Mouse (Mus musculus) hindbrain, embryonic 11.5 days (tissue): ENCODE measurements around the gene Dlg2. TPM values are rescaled to one million over a fixed set of nuclear protein-coding genes. Genes with fewer than 3 reads are reported as not detected.

ENCODE experiments used
- ATAC-seq: fragments of 200-750 bp; cut with Nextera tagmentation; 2 replicates; pipeline ENCODE4 v1.8.0; 2017; ENCODE audit warnings: mild to moderate bottlenecking, moderate TSS enrichment, moderate library complexity; ENCODE audit not compliant: low FRiP score
- DNase-seq: peaks from one replicate; pipeline ENCODE4 v3.0.0-alpha.2; 2015; ENCODE audit warnings: low spot score
- H3K27ac ChIP-seq: fragments of 300-500 bp; sonication (generic); 2 replicates; pipeline ENCODE4 v1.5.1; 2014; ENCODE audit warnings: mild to moderate bottlenecking, low read depth, low read length
- H3K27me3 ChIP-seq: fragments of 300-500 bp; sonication (generic); 2 replicates; pipeline ENCODE4 v1.6.1; 2014; ENCODE audit warnings: mild to moderate bottlenecking, low read length, moderate library complexity, mixed read lengths; ENCODE audit not compliant: control insufficient read depth, insufficient read depth
- H3K36me3 ChIP-seq: fragments of 300-500 bp; sonication (generic); 2 replicates; pipeline ENCODE4 v1.6.1; 2014; ENCODE audit warnings: mild to moderate bottlenecking, low read length, moderate library complexity, mixed read lengths; ENCODE audit not compliant: control insufficient read depth, insufficient read depth
- H3K4me1 ChIP-seq: fragments of 300-500 bp; sonication (generic); replicated peaks from 2 replicates; pipeline ENCODE4 v1.6.1; 2014; ENCODE audit warnings: low read length, mixed read lengths; ENCODE audit not compliant: control insufficient read depth, insufficient read depth
- H3K4me2 ChIP-seq: fragments of 300-500 bp; sonication (generic); replicated peaks from 2 replicates; pipeline ENCODE4 v1.6.1; 2014; ENCODE audit warnings: mild to moderate bottlenecking, low read depth, low read length
- H3K4me3 ChIP-seq: fragments of 300-500 bp; sonication (generic); 2 replicates; pipeline ENCODE4 v1.5.1; 2014; ENCODE audit warnings: low read depth, low read length
- H3K9ac ChIP-seq: fragments of 300-500 bp; sonication (generic); 2 replicates; pipeline ENCODE4 v1.6.1; 2014; ENCODE audit warnings: low read depth, low read length
- H3K9me3 ChIP-seq: fragments of 300-500 bp; sonication (generic); 2 replicates; pipeline ENCODE4 v1.6.1; 2016; ENCODE audit warnings: low read length; ENCODE audit not compliant: control insufficient read depth
- WGBS: fragments of 180-500 bp; shearing (Covaris S2); extraction: QIAGEN DNeasy Blood & Tissue Kit; methylation state at CpG from one replicate; pipeline ENCODE4 v1.1.7; 2014; 5-methylcytosine and 5-hydroxymethylcytosine counted together
- polyA plus RNA-seq: library from polyadenylated mRNA; unstranded; fragments of >200 nt; fragmentation: Nextera tagmentation; extraction: Ambion mirVana; gene quantifications from 2 replicates; pipeline ENCODE4 v1.2.1, GENCODE M21; 2014

The Dlg2 gene
- polyA plus RNA-seq, 1 experiment from 2014 or later, result 3.1 TPM

- H3K9ac ChIP-seq, result 0 out of 2 replicates have a peak overlapping the region, but pooled peaks have one; percentile 34
- no peaks in the 10 kb centered on the region for H3K9me3 ChIP-seq
- H3K27ac ChIP-seq, result no peak overlapping the region
- WGBS, result 20% methylated on average over 29 of the region's 29 CpGs
- H3K4me1 ChIP-seq, result no peaks in the 10 kb centered on the region
- DNase-seq, result peak; percentile 52
- peak overlapping the region; percentile 55 for H3K4me2 ChIP-seq
- ATAC-seq, result peak; percentile 54
- H3K4me3 ChIP-seq, result peak overlapping the region; percentile 30
- H3K36me3 ChIP-seq, result no peaks in the 10 kb centered on the region
- peaks cover 4% of the 10 kb centered on the region; the same call in 1 of the 2 replicates for H3K27me3 ChIP-seq
Observed at GRCm38 (mm10) chr7:92180591-92181587, 1704.4 kb downstream of the Dlg2 start.

GRCm38 (mm10) chr7:92181959-92182612, 1705.6 kb downstream of the Dlg2 start:
- no peak overlapping the region for H3K9ac ChIP-seq
- DNase-seq (peak; percentile 31), ATAC-seq (no peak)

GRCm38 (mm10) chr7:92184371-92185059, 1708.0 kb downstream of the Dlg2 start:
- Histone ChIP-seq H3K4me3 (no peak overlapping the region), H3K27ac (no peak overlapping the region), H3K27me3 (peaks cover 4% of the 10 kb centered on the region; the same call in 1 of the 2 replicates), H3K9ac (no peak overlapping the region), H3K36me3 (no peaks in the 10 kb centered on the region), H3K4me1 (no peaks in the 10 kb centered on the region), H3K9me3 (no peaks in the 10 kb centered on the region), H3K4me2 (no peak overlapping the region)
- ATAC-seq, result no peak
- DNase-seq, result no peak
- WGBS, result 89% methylated on average over 7 of the region's 7 CpGs

More at GRCm38 (mm10) chr7:92181959-92182612, 1705.6 kb downstream of the Dlg2 start:
- Histone ChIP-seq H3K4me1 (no peaks in the 10 kb centered on the region), H3K4me3 (no peak overlapping the region), H3K4me2 (no peak overlapping the region), H3K27me3 (peaks cover 4% of the 10 kb centered on the region; the same call in 1 of the 2 replicates), H3K36me3 (no peaks in the 10 kb centered on the region), H3K9me3 (no peaks in the 10 kb centered on the region), H3K27ac (no peak overlapping the region)
- WGBS, result 17% methylated on average over 10 of the region's 10 CpGs

GRCm38 (mm10) chr7:92186341-92186740, 1709.9 kb downstream of the Dlg2 start:
- no peaks in the 10 kb centered on the region for H3K9me3 ChIP-seq
- H3K36me3 ChIP-seq, result no peaks in the 10 kb centered on the region
- H3K4me3 ChIP-seq, result no peak overlapping the region
- DNase-seq (no peak), ATAC-seq (no peak)
- H3K4me1 ChIP-seq, result no peaks in the 10 kb centered on the region
- 85% methylated on average over 5 of the region's 5 CpGs for WGBS
- H3K27me3 ChIP-seq, result no peaks in the 10 kb centered on the region
- H3K27ac ChIP-seq, result no peak overlapping the region
- no peak overlapping the region for H3K9ac ChIP-seq
- H3K4me2 ChIP-seq, result no peak overlapping the region

GRCm38 (mm10) chr7:92189149-92189548, 1712.7 kb downstream of the Dlg2 start:
- DNase-seq (no peak), ATAC-seq (no peak)
- WGBS, result 79% methylated on average over 6 of the region's 6 CpGs
- Histone ChIP-seq H3K9ac (no peak overlapping the region), H3K27me3 (no peaks in the 10 kb centered on the region), H3K36me3 (no peaks in the 10 kb centered on the region), H3K4me3 (no peak overlapping the region), H3K4me1 (no peaks in the 10 kb centered on the region), H3K9me3 (no peaks in the 10 kb centered on the region), H3K27ac (no peak overlapping the region), H3K4me2 (no peak overlapping the region)

- no peak overlapping the region for H3K4me3 ChIP-seq
- no peak overlapping the region for H3K27ac ChIP-seq
- DNase-seq (no peak), ATAC-seq (no peak)
- H3K36me3 ChIP-seq, result no peaks in the 10 kb centered on the region
- H3K4me1 ChIP-seq, result no peaks in the 10 kb centered on the region
- H3K4me2 ChIP-seq, result no peak overlapping the region
- no peaks in the 10 kb centered on the region for H3K27me3 ChIP-seq
- no peak overlapping the region for H3K9ac ChIP-seq
- H3K9me3 ChIP-seq, result no peaks in the 10 kb centered on the region
- WGBS, result 75% methylated on average over 4 of the region's 4 CpGs
Observed at GRCm38 (mm10) chr7:92196004-92196403, 1719.5 kb downstream of the Dlg2 start.

DNA sequence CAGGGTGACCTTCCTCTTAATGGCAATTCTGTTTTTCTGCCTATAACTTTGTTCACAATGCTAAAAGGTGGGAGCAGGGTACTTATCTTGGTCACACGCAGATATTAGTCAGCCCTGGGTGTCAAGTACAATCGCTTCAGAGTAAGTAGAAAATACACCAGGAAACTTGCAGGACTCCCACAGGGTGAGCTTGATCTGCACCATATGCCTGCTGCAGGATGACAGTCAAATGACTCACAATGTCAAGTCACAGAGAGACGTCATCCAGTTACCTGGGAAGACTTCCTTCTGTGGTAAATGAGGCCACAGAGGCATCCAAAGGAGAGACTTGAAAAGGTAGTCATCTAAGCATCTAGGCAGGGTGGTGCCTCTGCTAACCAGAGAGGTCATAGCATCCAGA, 1721.1 kb downstream of the Dlg2 start:
- Histone ChIP-seq H3K27ac (no peak overlapping the region), H3K9ac (no peak overlapping the region), H3K4me3 (no peak overlapping the region), H3K4me2 (no peak overlapping the region), H3K27me3 (no peaks in the 10 kb centered on the region), H3K4me1 (no peaks in the 10 kb centered on the region), H3K36me3 (no peaks in the 10 kb centered on the region), H3K9me3 (no peaks in the 10 kb centered on the region)
- 82% methylated on average over 3 of the region's 3 CpGs for whole genome bisulfite sequencing
- no peak for ATAC-seq
- DNase-seq, result no peak

- no peak overlapping the region for H3K9ac ChIP-seq
- no peak overlapping the region for H3K27ac ChIP-seq
- no peaks in the 10 kb centered on the region for H3K9me3 ChIP-seq
- no peaks in the 10 kb centered on the region for H3K27me3 ChIP-seq
- DNase-seq (no peak), ATAC-seq (no peak)
- 92% methylated on average over 1 of the region's 1 CpGs for WGBS
- H3K4me3 ChIP-seq, result no peak overlapping the region
- no peak overlapping the region for H3K4me2 ChIP-seq
- no peaks in the 10 kb centered on the region for H3K4me1 ChIP-seq
- no peaks in the 10 kb centered on the region for H3K36me3 ChIP-seq
Observed at GRCm38 (mm10) chr7:92199131-92199530, 1722.7 kb downstream of the Dlg2 start.
